Mouse (Mus musculus) liver, embryonic 15.5 days (tissue): ENCODE data around the gene Fzd9. TPM values are rescaled to one million over a fixed set of nuclear protein-coding genes. Genes with fewer than 3 reads are reported as not detected.
"Not testable (repeated sequence)": the region's sequence is repeated elsewhere in the genome, so short reads cannot be mapped to it uniquely, and the experiment has no call there.

Experiments
- ATAC-seq: fragments of 200-750 bp; cut with Nextera tagmentation; 2 replicates; pipeline ENCODE4 v1.8.0; 2017; ENCODE audit warnings: moderate number of reproducible peaks, mild to moderate bottlenecking, moderate library complexity; ENCODE audit not compliant: insufficient read depth
- H3K27ac ChIP-seq: fragments of 300-500 bp; sonication (generic); replicated peaks from 2 replicates; pipeline ENCODE4 v1.5.1; 2015; ENCODE audit warnings: mild to moderate bottlenecking, inconsistent platforms
- H3K27me3 ChIP-seq: fragments of 300-500 bp; sonication (generic); 2 replicates; pipeline ENCODE4 v1.6.1; 2015; ENCODE audit warnings: mild to moderate bottlenecking, inconsistent platforms
- H3K36me3 ChIP-seq: fragments of 300-500 bp; sonication (generic); replicated peaks from 2 replicates; pipeline ENCODE4 v1.6.1; 2015; ENCODE audit warnings: moderate library complexity, mild to moderate bottlenecking, inconsistent platforms
- H3K4me1 ChIP-seq: fragments of 300-500 bp; sonication (generic); replicated peaks from 2 replicates; pipeline ENCODE4 v1.6.1; 2015; ENCODE audit warnings: inconsistent platforms
- H3K4me2 ChIP-seq: fragments of 300-500 bp; sonication (generic); 2 replicates; pipeline ENCODE4 v1.6.1; 2015; ENCODE audit warnings: moderate library complexity, mild to moderate bottlenecking, inconsistent platforms
- H3K4me3 ChIP-seq: fragments of 300-500 bp; sonication (generic); replicated peaks from 2 replicates; pipeline ENCODE4 v1.5.1; 2015; ENCODE audit warnings: mild to moderate bottlenecking, inconsistent platforms
- H3K9ac ChIP-seq: fragments of 300-500 bp; sonication (generic); 2 replicates; pipeline ENCODE4 v1.6.1; 2015; ENCODE audit warnings: moderate library complexity, mild to moderate bottlenecking, inconsistent platforms
- H3K9me3 ChIP-seq: fragments of 300-500 bp; sonication (generic); replicated peaks from 2 replicates; pipeline ENCODE4 v1.6.1; 2016; ENCODE audit warnings: inconsistent platforms
- WGBS: fragments of 180-500 bp; shearing (Covaris S2); methylation state at CpG from one replicate; pipeline ENCODE4 v1.1.7; 2015; ENCODE audit warnings: mixed read lengths; ENCODE audit not compliant: insufficient replicate concordance; 5-methylcytosine and 5-hydroxymethylcytosine counted together
- microRNA-seq: library from miRNA; unstranded; fragments of <30 nt; microRNA quantifications from one replicate; pipeline ENCODE4, GENCODE M21; 2016
- polyA plus RNA-seq: library from polyadenylated mRNA; unstranded; fragments of >200 nt; fragmentation: Nextera tagmentation; extraction: Ambion mirVana; gene quantifications from 2 replicates; pipeline ENCODE4 v1.2.1, GENCODE M21; 2015

Gene Fzd9
- polyA plus RNA-seq, 1 experiment from 2014 or later, result 0.55 TPM

- not testable (repeated sequence) for H3K27me3 ChIP-seq, H3K27ac ChIP-seq, H3K4me1 ChIP-seq, H3K4me2 ChIP-seq, ATAC-seq, H3K9ac ChIP-seq, H3K4me3 ChIP-seq, H3K9me3 ChIP-seq
- 84% methylated on average over 4 of the region's 4 CpGs for WGBS
- H3K36me3 ChIP-seq, result peaks cover 95% of the 10 kb centered on the region
Measured at GRCm38 (mm10) chr5:135225879-135226278, 25.2 kb downstream of the Fzd9 start.

GRCm38 (mm10) chr5:135224169-135224568, 26.9 kb downstream of the Fzd9 start:
- Histone ChIP-seq H3K4me3 (no peak overlapping the region), H3K9ac (no peak overlapping the region), H3K27me3 (no peaks in the 10 kb centered on the region), H3K4me1 (no peaks in the 10 kb centered on the region), H3K4me2 (no peak overlapping the region), H3K36me3 (peaks cover 92% of the 10 kb centered on the region), H3K27ac (no peak overlapping the region), H3K9me3 (no peaks in the 10 kb centered on the region)
- ATAC-seq, result no peak
- WGBS, result 90% methylated on average over 3 of the region's 3 CpGs

- H3K36me3 ChIP-seq, result peaks cover 93% of the 10 kb centered on the region
- H3K4me1 ChIP-seq, result no peaks in the 10 kb centered on the region
- no peak overlapping the region for H3K27ac ChIP-seq
- no peak overlapping the region for H3K9ac ChIP-seq
- no peak for ATAC-seq
- H3K9me3 ChIP-seq, result no peaks in the 10 kb centered on the region
- H3K4me3 ChIP-seq, result no peak overlapping the region
- 85% methylated on average over 7 of the region's 7 CpGs for WGBS
- no peaks in the 10 kb centered on the region for H3K27me3 ChIP-seq
- H3K4me2 ChIP-seq, result no peak overlapping the region
Measured at GRCm38 (mm10) chr5:135222066-135222465, 29.0 kb downstream of the Fzd9 start.

- ATAC-seq, result no peak
- H3K9me3 ChIP-seq, result no peaks in the 10 kb centered on the region
- no peaks in the 10 kb centered on the region for H3K4me1 ChIP-seq
- no peaks in the 10 kb centered on the region for H3K27me3 ChIP-seq
- H3K4me2 ChIP-seq, result no peak overlapping the region
- H3K27ac ChIP-seq, result no peak overlapping the region
- H3K4me3 ChIP-seq, result no peak overlapping the region
- H3K9ac ChIP-seq, result no peak overlapping the region
- peaks cover 95% of the 10 kb centered on the region for H3K36me3 ChIP-seq
Measured at GRCm38 (mm10) chr5:135220941-135221340, 30.1 kb downstream of the Fzd9 start.

- Histone ChIP-seq H3K4me1 (no peaks in the 10 kb centered on the region), H3K9ac (no peak overlapping the region), H3K9me3 (no peaks in the 10 kb centered on the region), H3K27ac (no peak overlapping the region), H3K4me3 (no peak overlapping the region), H3K36me3 (peaks cover 98% of the 10 kb centered on the region), H3K4me2 (no peak overlapping the region), H3K27me3 (no peaks in the 10 kb centered on the region)
- 90% methylated on average over 6 of the region's 6 CpGs for WGBS
- no peak for ATAC-seq
Measured at GRCm38 (mm10) chr5:135216871-135217270, 34.2 kb downstream of the Fzd9 start.

- no peaks in the 10 kb centered on the region for H3K4me1 ChIP-seq
- no peak overlapping the region for H3K4me2 ChIP-seq
- ATAC-seq, result no peak
- H3K4me3 ChIP-seq, result no peak overlapping the region
- peaks cover 96% of the 10 kb centered on the region for H3K36me3 ChIP-seq
- WGBS, result 75% methylated on average over 1 of the region's 1 CpGs
- no peaks in the 10 kb centered on the region for H3K9me3 ChIP-seq
- no peaks in the 10 kb centered on the region for H3K27me3 ChIP-seq
- H3K27ac ChIP-seq, result no peak overlapping the region
- H3K9ac ChIP-seq, result no peak overlapping the region
Measured at GRCm38 (mm10) chr5:135208197-135208596, 42.8 kb downstream of the Fzd9 start.

- no peak for ATAC-seq
- H3K9me3 ChIP-seq, result no peaks in the 10 kb centered on the region
- H3K27ac ChIP-seq, result no peak overlapping the region
- H3K4me2 ChIP-seq, result no peak overlapping the region
- 85% methylated on average over 3 of the region's 3 CpGs for WGBS
- H3K4me3 ChIP-seq, result no peak overlapping the region
- H3K27me3 ChIP-seq, result no peaks in the 10 kb centered on the region
- peaks cover 92% of the 10 kb centered on the region for H3K36me3 ChIP-seq
- no peak overlapping the region for H3K9ac ChIP-seq
- no peaks in the 10 kb centered on the region for H3K4me1 ChIP-seq
Measured at GRCm38 (mm10) chr5:135202763-135203162, 48.3 kb downstream of the Fzd9 start.

Small RNAs within 50 kb of the gene (microRNA-seq; reads per million reads assigned to microRNA genes)
- not detected for gene Gm25315

Other genes starting within 250 kb of the Fzd9 start
- gene Abhd11, start 242.1 kb downstream of the Fzd9 start, polyA plus RNA-seq, result 26.6 and 27.1 TPM in 2 replicates
- 1.1 and 1.3 TPM in 2 replicates for gene Stx1a, start 227.7 kb downstream of the Fzd9 start, polyA plus RNA-seq
- 14.3 and 14.9 TPM in 2 replicates for gene Dnajc30, start 187.0 kb downstream of the Fzd9 start, polyA plus RNA-seq
- gene Bud23, start 186.3 kb downstream of the Fzd9 start, polyA plus RNA-seq, result 52.7 and 56.4 TPM in 2 replicates
- 0.13 and 0.30 TPM in 2 replicates for gene Vps37d, start 173.0 kb downstream of the Fzd9 start, polyA plus RNA-seq
- 9.6 and 11.9 TPM in 2 replicates for gene Mlxipl, start 161.3 kb downstream of the Fzd9 start, polyA plus RNA-seq
- 11.7 and 12.2 TPM in 2 replicates for gene Tbl2, start 101.6 kb downstream of the Fzd9 start, polyA plus RNA-seq
- gene Bcl7b, start 82.9 kb downstream of the Fzd9 start, polyA plus RNA-seq, result 26.2 and 27.7 TPM in 2 replicates
- gene Baz1b, start 64.0 kb downstream of the Fzd9 start, polyA plus RNA-seq, result 18.2 and 20.1 TPM in 2 replicates
- gene Fkbp6, start 98.8 kb upstream of the Fzd9 start, polyA plus RNA-seq, result 0.09 TPM in 1 of 2 replicates, not detected in the other
- not detected in 2 replicates for gene Trim50, start 102.1 kb upstream of the Fzd9 start, polyA plus RNA-seq
- gene Nsun5, start 118.7 kb upstream of the Fzd9 start, polyA plus RNA-seq, result 16.1 and 16.4 TPM in 2 replicates
- 5.5 and 5.8 TPM in 2 replicates for gene Pom121, start 143.3 kb upstream of the Fzd9 start, polyA plus RNA-seq